Mouse (Mus musculus) MEL (cell line): Measurements from ENCODE around the gene Ugt2b34. TPM values are rescaled to one million over a fixed set of nuclear protein-coding genes. Genes with fewer than 3 reads are reported as not detected.
"Not testable (repeated sequence)": the region's sequence is repeated elsewhere in the genome, so short reads cannot be mapped to it uniquely, and the experiment has no call there.

ENCODE experiments used
- DNase-seq: peaks from one replicate; pipeline ENCODE4 v3.0.0; 2011; ENCODE audit warnings: low read depth, low spot score
- H3K27ac ChIP-seq: 2 replicates; pipeline ENCODE4 v1.5.1; 2012; ENCODE audit warnings: low read depth, mild to moderate bottlenecking, control low read depth, low read length, moderate library complexity; ENCODE audit not compliant: control insufficient read depth
- H3K27me3 ChIP-seq, 2 experiments: fragments of 150-350 bp in 1 of 2; sonication (generic) in 1 of 2; 2 replicates each; pipeline ENCODE4 v1.6.1; 2012; ENCODE audit warnings: low read length in 2 of 2, mild to moderate bottlenecking in 2 of 2, improper control_type of control experiment in 1 of 2, moderate library complexity in 1 of 2; ENCODE audit not compliant: insufficient read depth in 2 of 2, control insufficient read depth in 1 of 2
- H3K36me3 ChIP-seq, 2 experiments: 2 replicates each; pipeline ENCODE4 v1.6.1; 2012 to 2014; ENCODE audit warnings: low read length in 2 of 2, improper control_type of control experiment in 1 of 2, inconsistent platforms in 1 of 2, mild to moderate bottlenecking in 1 of 2; ENCODE audit not compliant: insufficient read depth in 2 of 2, control insufficient read depth in 1 of 2
- H3K4me1 ChIP-seq, 2 experiments: fragments of 150-350 bp in 1 of 2; sonication (generic) in 1 of 2; 2 replicates each; pipeline ENCODE4 v1.6.1; 2012; ENCODE audit warnings: low read length in 2 of 2, improper control_type of control experiment in 1 of 2, mild to moderate bottlenecking in 1 of 2; ENCODE audit not compliant: insufficient read depth in 2 of 2, control insufficient read depth in 1 of 2
- H3K4me3 ChIP-seq, 2 experiments: fragments of 150-350 bp in 1 of 2; sonication (generic) in 1 of 2; 2 replicates each; pipeline ENCODE4 v1.5.1; 2012; ENCODE audit warnings: low read depth in 2 of 2, low read length in 2 of 2, mild to moderate bottlenecking in 2 of 2, moderate library complexity in 2 of 2, control low read depth in 1 of 2, improper control_type of control experiment in 1 of 2; ENCODE audit not compliant: control insufficient read depth in 1 of 2, insufficient read depth in 1 of 2
- H3K79me2 ChIP-seq: 2 replicates; pipeline ENCODE4 v1.6.1; 2012; ENCODE audit warnings: mild to moderate bottlenecking, low read length, moderate library complexity; ENCODE audit not compliant: control insufficient read depth, poor library complexity, insufficient read depth
- H3K9ac ChIP-seq: 2 replicates; pipeline ENCODE4 v1.6.1; 2012; ENCODE audit warnings: low read depth, mild to moderate bottlenecking, control low read depth, low read length, moderate library complexity; ENCODE audit not compliant: control insufficient read depth, poor library complexity, severe bottlenecking
- H3K9me3 ChIP-seq: fragments of 150-350 bp; sonication (generic); replicated peaks from 2 replicates; pipeline ENCODE4 v1.6.1; 2012; ENCODE audit warnings: mild to moderate bottlenecking, low read length, improper control_type of control experiment, moderate library complexity; ENCODE audit not compliant: insufficient read depth
- BHLHE40 ChIP-seq: IDR thresholded peaks from 2 replicates; pipeline ENCODE4 v1.6.1; 2012; ENCODE audit warnings: low read depth, mild to moderate bottlenecking, inconsistent platforms, low read length, improper control_type of control experiment, borderline replicate concordance
- CHD1 ChIP-seq: IDR thresholded peaks from 2 replicates; pipeline ENCODE4 v1.6.1; 2012; ENCODE audit warnings: low read depth, mild to moderate bottlenecking, inconsistent platforms, low read length, improper control_type of control experiment
- CTCF ChIP-seq, 3 experiments: IDR thresholded peaks in 2 of 3; conservative IDR thresholded peaks in 1 of 3; 2 replicates each; pipeline ENCODE4 v1.5.1; 2011 to 2012; ENCODE audit warnings: low read length in 3 of 3, low read depth in 2 of 3, mild to moderate bottlenecking in 2 of 3, improper control_type of control experiment in 1 of 3, inconsistent platforms in 1 of 3, mixed read lengths in 1 of 3, moderate library complexity in 1 of 3; ENCODE audit not compliant: control insufficient read depth in 1 of 3, insufficient read depth in 1 of 3, poor library complexity in 1 of 3, severe bottlenecking in 1 of 3
- JUND ChIP-seq: IDR thresholded peaks from 2 replicates; pipeline ENCODE4 v1.6.1; 2011; ENCODE audit warnings: low read depth, mild to moderate bottlenecking, improper control_type of control experiment, low read length
- MYC ChIP-seq: IDR thresholded peaks from 2 replicates; pipeline ENCODE4 v1.6.1; 2011; ENCODE audit warnings: low read depth, mild to moderate bottlenecking, low read length, improper control_type of control experiment, moderate library complexity
- NELFE ChIP-seq: IDR thresholded peaks from 2 replicates; pipeline ENCODE4 v1.6.1; 2011; ENCODE audit warnings: low read depth, low read length, improper control_type of control experiment
- POLR2AphosphoS2 ChIP-seq: IDR thresholded peaks from 2 replicates; pipeline ENCODE4 v1.6.1; 2011; ENCODE audit warnings: low read length, improper control_type of control experiment
- SMC3 ChIP-seq: IDR thresholded peaks from 2 replicates; pipeline ENCODE4 v1.6.1; 2011; ENCODE audit warnings: low read depth, low read length, improper control_type of control experiment
- USF2 ChIP-seq, 2 experiments: IDR thresholded peaks; 2 replicates each; pipeline ENCODE4 v1.6.1; 2011 to 2012; ENCODE audit warnings: improper control_type of control experiment in 2 of 2, low read length in 2 of 2, borderline replicate concordance in 1 of 2, inconsistent platforms in 1 of 2, low read depth in 1 of 2, mild to moderate bottlenecking in 1 of 2; ENCODE audit not compliant: insufficient read depth in 1 of 2
- ZKSCAN1 ChIP-seq: IDR thresholded peaks from 2 replicates; pipeline ENCODE4 v1.6.1; 2012; ENCODE audit warnings: low read depth, mild to moderate bottlenecking, inconsistent platforms, low read length, improper control_type of control experiment, moderate library complexity
- polyA plus RNA-seq, 2 experiments: library from polyadenylated mRNA; stranded (reverse) in 1 of 2; unstranded in 1 of 2; fragments of >175 nt in 1 of 2; fragments of >200 nt in 1 of 2; gene quantifications; 2 replicates each; pipeline versions ENCODE4 v1.2.1 to v1.2.4; 2012; ENCODE audit warnings: low replicate concordance in 2 of 2, low read depth in 1 of 2; ENCODE audit not compliant: insufficient read length in 2 of 2, insufficient read depth in 1 of 2, missing spikeins in 1 of 2
- total RNA-seq: library from RNA; depleted of rRNA; stranded (reverse); fragments of 300-350 nt; gene quantifications from 2 replicates; pipeline ENCODE4 v1.2.3, GENCODE M21; 2012; rRNA removed

The Ugt2b34 gene
- total and polyA plus RNA-seq, 3 experiments: not detected

GRCm38 (mm10) chr5:86841261-86841660 is 65.5 kb downstream of the Ugt2b34 start:
- 0 out of 2 replicates have a peak, but pooled peaks have one; percentile 16 for TF ChIP-seq SMC3
- peak in 2 of 3 experiments; percentile 21 to 31; a peak in 4 of 6 replicates for TF ChIP-seq CTCF (IDR thresholded peaks at IDR 0.05 in 2 of 3, conservative IDR thresholded peaks at IDR 0.05 in 1 of 3; ENCODE audit: control insufficient read depth in 1 of 3, insufficient read depth in 1 of 3, low read depth in 2 of 3, low read length in 3 of 3, poor library complexity in 1 of 3, severe bottlenecking in 1 of 3)
- not testable (repeated sequence) for H3K9ac ChIP-seq, H3K27ac ChIP-seq, H3K4me1 ChIP-seq, H3K27me3 ChIP-seq, DNase-seq, H3K4me3 ChIP-seq, H3K36me3 ChIP-seq, H3K79me2 ChIP-seq, H3K9me3 ChIP-seq

- no peaks in the 10 kb centered on the region for H3K4me1 ChIP-seq
- H3K27ac ChIP-seq: no peak overlapping the region
- no peak overlapping the region for H3K4me3 ChIP-seq
- no peaks in the 10 kb centered on the region for H3K79me2 ChIP-seq
- H3K9me3 ChIP-seq: no peaks in the 10 kb centered on the region
- TF ChIP-seq ZKSCAN1 (no peak), BHLHE40 (no peak), MYC (no peak), NELFE (no peak), USF2 (IDR thresholded peaks at IDR 0.05; ENCODE audit: borderline replicate concordance in 1 of 2, insufficient read depth in 1 of 2, low read depth in 1 of 2, low read length in 2 of 2) (no peak), POLR2AphosphoS2 (no peak), JUND (no peak), CHD1 (no peak)
- no peak overlapping the region for H3K9ac ChIP-seq
- H3K36me3 ChIP-seq: peaks cover 0 to 9% of the 10 kb centered on the region in 2 experiments; a peak in 2 of 4 replicates
- no peaks in the 10 kb centered on the region for H3K27me3 ChIP-seq
- no peak for DNase-seq
Measured at GRCm38 (mm10) chr5:86840207-86840606, 66.5 kb downstream of the Ugt2b34 start.

Other genes starting within 250 kb of the Ugt2b34 start
- not detected in 2 replicates for gene Tmprss11b, start 230.6 kb downstream of the Ugt2b34 start, total RNA-seq
- gene Tmprss11b, start 230.6 kb downstream of the Ugt2b34 start, polyA plus RNA-seq: not detected
- gene Tmprss11e, start 161.1 kb downstream of the Ugt2b34 start, total RNA-seq: not detected in 2 replicates
- not detected for gene Tmprss11e, start 161.1 kb downstream of the Ugt2b34 start, polyA plus RNA-seq
- gene Ythdc1, start 102.7 kb downstream of the Ugt2b34 start, total RNA-seq: 47.6 and 54.6 TPM in 2 replicates
- gene Ythdc1, start 102.7 kb downstream of the Ugt2b34 start, polyA plus RNA-seq: 10 to 100 TPM; 60.8 to 67.2 TPM
- not detected in 2 replicates for gene Ugt2b1, start 19.6 kb upstream of the Ugt2b34 start, total RNA-seq
- not detected for gene Ugt2b1, start 19.6 kb upstream of the Ugt2b34 start, polyA plus RNA-seq
- gene Ugt2b35, start 93.9 kb upstream of the Ugt2b34 start, total RNA-seq: not detected in 2 replicates
- not detected for gene Ugt2b35, start 93.9 kb upstream of the Ugt2b34 start, polyA plus RNA-seq
- not detected in 2 replicates for gene Ugt2b36, start 185.6 kb upstream of the Ugt2b34 start, total RNA-seq
- not detected for gene Ugt2b36, start 185.6 kb upstream of the Ugt2b34 start, polyA plus RNA-seq
- not detected in 2 replicates for gene Ugt2b5, start 233.4 kb upstream of the Ugt2b34 start, total RNA-seq
- gene Ugt2b5, start 233.4 kb upstream of the Ugt2b34 start, polyA plus RNA-seq: not detected